Mouse (Mus musculus) liver, adult (tissue): ENCODE data around the gene Cacna2d1.

Experiments
- GATA4 ChIP-seq: IDR thresholded peaks from 2 replicates; pipeline ENCODE4 v1.6.1; 2014; ENCODE audit warnings: mild to moderate bottlenecking, low read length; ENCODE audit not compliant: insufficient replicate concordance

The Cacna2d1 gene

DNA sequence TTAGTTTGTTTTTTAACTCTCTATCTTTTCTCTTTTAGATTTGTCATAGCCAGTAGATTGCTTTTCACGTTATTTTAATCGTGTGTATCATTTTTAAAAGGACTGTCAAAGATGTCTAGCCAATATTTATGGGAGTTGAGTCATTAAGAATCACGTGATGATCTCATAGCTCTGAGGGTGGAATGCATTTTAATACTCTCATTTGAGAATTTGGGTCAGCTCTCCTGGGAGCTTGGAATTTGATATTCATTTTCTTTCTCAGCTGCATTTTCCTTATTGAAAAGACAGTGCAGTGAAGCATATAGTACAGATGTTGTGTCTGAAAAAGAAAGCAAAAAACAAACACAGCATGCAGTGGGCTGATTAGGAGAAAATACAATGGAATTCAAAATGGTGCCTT, 129.5 kb downstream of the Cacna2d1 start:
- TF ChIP-seq GATA4: no peak

GRCm38 (mm10) chr5:16065816-16066215, 131.3 kb downstream of the Cacna2d1 start:
- no peak for TF ChIP-seq GATA4

DNA sequence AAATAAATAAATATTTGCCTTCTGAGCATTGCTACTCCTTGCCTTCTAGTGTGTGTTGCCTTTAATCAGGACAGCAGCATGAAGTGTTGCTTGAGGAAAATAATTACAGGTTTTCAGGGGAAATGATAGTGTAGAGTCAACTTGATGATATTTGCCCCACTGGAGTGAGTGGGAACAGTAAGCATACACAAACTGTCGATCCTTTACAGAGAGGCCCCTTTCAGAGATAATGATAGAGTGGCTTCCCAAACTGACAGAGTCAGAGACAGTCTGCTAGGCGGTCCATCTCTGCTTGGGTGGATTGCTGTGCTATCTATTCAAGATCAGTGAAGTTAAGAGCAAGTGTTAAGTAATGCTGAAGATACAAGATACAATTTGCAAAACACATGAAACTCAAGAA, 147.8 kb downstream of the Cacna2d1 start:
- TF ChIP-seq GATA4: no peak

DNA sequence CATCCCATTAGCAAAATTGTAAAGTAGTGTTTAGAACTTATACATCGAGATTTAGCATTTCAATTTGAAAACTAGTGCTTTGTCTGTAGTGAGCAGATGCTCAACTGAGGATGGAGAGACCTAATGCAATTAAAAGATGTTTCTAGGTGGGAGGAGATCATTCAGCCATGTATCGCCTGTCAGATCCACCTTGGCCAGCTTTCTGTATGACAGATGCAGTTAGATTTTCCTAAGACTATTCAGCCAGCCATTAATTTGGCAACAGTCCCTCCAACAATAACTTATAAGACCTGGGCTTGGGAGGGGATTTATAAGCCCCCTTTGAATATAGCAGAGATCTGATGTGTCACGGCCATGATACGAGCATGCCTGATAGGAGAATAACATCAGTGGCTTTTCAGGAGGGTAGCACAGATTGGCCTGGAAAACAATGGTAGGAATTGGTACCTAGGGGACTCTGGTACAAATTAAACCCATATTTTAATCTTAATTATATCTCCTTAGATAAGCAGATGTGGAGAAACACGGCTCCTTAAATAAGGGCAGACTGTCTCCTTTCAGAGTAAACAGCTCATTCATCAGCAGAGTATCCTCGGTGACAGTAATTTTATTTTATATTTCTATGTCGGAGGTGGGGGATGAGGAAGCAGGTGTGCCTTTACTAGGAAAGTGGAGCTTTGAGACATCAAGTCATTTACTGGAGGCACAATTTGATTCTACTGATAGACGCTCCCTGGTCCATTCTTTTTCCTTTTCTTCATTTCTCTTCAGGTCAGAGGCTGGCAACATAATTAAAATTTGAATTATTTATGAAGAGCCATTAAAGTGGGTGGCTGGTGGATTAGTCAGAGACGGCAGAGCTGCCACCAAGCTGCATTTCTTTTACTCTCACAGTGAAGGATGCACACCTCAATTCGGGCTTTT, 152.8 kb downstream of the Cacna2d1 start:
- TF ChIP-seq GATA4: no peak

- no peak for TF ChIP-seq GATA4
Observed at GRCm38 (mm10) chr5:16087995-16088394, 153.5 kb downstream of the Cacna2d1 start.

GRCm38 (mm10) chr5:16092540-16092939, 158.0 kb downstream of the Cacna2d1 start:
- TF ChIP-seq GATA4: no peak

- no peak for TF ChIP-seq GATA4
Observed at GRCm38 (mm10) chr5:16093071-16093693, 158.7 kb downstream of the Cacna2d1 start.

DNA sequence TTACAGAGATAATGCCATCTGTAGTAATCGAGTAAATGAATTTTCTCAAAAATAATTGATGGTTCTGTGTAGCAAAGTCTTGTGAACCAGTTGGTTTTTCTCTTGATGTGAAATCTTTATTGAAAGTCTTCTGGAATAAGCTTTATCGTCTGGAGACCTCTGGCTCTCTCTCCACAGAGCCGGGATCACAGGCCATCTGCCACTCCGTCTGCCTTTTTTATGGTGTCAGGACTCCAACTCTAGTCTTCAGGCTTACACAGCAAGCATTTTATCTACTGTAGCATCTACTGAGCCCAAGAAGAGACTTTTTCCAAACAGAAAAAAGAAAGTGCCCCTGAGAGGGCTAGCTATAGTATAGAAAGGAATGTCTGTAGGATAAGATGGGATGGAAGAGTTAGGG, 160.9 kb downstream of the Cacna2d1 start:
- TF ChIP-seq GATA4: no peak

- TF ChIP-seq GATA4: no peak
Observed at GRCm38 (mm10) chr5:16098766-16099165, 164.3 kb downstream of the Cacna2d1 start.

- no peak for TF ChIP-seq GATA4
Observed at GRCm38 (mm10) chr5:16101820-16102219, 167.3 kb downstream of the Cacna2d1 start.

DNA sequence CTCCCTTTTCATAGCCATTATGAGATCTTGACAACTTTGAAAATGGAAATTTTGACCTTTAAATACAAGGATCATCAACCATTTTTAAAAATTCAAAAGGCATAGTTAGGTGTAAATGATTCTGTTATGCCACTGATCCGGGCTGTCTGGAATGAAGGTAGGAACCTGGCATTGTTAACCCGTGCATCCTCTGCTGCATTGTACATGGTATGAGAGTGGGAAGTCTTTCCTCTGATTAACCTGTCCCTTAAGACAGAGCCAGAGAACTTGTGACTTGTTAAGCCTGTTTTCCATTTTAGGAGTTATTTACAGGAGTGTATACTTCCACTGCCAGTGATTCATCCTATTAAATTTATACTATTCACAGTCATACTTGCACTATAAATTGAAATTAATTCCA, 171.2 kb downstream of the Cacna2d1 start:
- no peak for TF ChIP-seq GATA4

DNA sequence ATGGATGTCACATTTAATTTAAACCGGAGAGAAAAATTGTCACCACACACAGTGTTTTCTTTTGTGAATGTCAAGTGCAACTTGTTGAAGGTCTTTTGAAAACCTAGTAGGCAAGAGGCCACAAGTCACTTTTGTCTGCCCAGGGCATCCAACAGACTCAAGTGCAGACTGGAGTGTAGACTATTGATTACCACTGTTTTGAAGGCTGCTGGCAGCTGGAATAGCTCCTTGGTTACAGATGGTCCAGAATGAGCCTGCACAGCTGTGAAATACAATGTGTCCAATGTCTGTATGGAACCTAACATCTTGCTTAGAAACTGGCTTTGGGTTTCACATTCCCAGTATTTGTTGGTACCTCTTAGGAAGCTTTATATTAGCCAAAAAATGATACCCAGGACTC, 176.2 kb downstream of the Cacna2d1 start:
- no peak for TF ChIP-seq GATA4

GRCm38 (mm10) chr5:16113879-16114278, 179.4 kb downstream of the Cacna2d1 start:
- no peak for TF ChIP-seq GATA4

DNA sequence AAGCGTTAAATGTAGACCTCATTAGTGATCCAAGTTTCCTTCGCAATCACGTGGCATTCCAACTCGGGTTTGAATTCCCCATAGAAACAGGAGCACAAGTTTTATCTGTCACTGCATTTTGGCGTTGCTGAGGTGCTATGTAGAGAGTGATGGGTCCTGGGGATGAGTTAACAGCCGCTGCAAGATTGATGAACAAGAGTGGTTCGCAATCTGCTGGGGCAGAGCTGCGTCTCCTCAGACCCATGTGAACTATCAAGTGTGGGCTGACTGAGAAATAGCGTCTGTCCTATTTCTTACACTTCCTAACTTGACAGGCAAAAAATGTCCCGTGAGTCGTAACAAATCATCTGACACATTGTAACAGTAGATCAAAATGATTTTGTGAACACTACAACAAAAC, 186.8 kb downstream of the Cacna2d1 start:
- TF ChIP-seq GATA4: no peak

GRCm38 (mm10) chr5:16122110-16122509, 187.6 kb downstream of the Cacna2d1 start:
- TF ChIP-seq GATA4: no peak
